Mouse (Mus musculus) right cerebral cortex, postnatal 14 days (tissue): Measurements from ENCODE around the gene Aldh2.
"Not testable (repeated sequence)": the region's sequence is repeated elsewhere in the genome, so short reads cannot be mapped to it uniquely, and the experiment has no call there.

Experiments used
- DNase-seq: peaks from one replicate; pipeline ENCODE4 v3.0.0; 2022

Gene Aldh2

GRCm38 (mm10) chr5:121545793-121546529 lies 47.7 kb downstream of the Aldh2 start, which contains the start of gene Mapkapk5:
Gene Mapkapk5 (minus strand): TSS chr5:121545905.
- peak; percentile 99 for DNase-seq

- DNase-seq, result peak; percentile 43
Measured at GRCm38 (mm10) chr5:121544910-121545792, 48.5 kb downstream of the Aldh2 start, which contains the start of the genes Adam1a and Gm42878. Gene Adam1a (minus strand): TSS chr5:121545482. Gene Gm42878 (minus strand): TSS chr5:121545482.

DNA sequence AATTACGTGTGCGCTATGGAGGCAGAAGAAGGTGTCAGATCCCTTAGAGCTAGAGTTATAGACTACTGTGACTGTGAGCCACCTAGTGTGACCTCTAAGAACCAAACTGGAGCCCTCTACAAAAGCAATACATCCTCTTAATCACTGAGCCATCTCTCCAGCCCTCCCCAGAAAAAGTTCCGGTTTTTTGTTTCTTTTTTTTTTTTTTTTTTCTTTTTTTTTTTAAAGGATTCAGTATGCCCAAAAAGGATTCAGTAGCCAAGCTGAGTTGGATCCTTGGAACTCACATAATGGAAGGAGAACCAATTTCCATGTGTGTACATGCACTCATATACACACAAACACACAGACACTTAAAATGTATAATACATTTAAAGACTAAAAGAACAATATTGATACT lies 50.3 kb downstream of the Aldh2 start:
- DNase-seq, result no peak

DNA sequence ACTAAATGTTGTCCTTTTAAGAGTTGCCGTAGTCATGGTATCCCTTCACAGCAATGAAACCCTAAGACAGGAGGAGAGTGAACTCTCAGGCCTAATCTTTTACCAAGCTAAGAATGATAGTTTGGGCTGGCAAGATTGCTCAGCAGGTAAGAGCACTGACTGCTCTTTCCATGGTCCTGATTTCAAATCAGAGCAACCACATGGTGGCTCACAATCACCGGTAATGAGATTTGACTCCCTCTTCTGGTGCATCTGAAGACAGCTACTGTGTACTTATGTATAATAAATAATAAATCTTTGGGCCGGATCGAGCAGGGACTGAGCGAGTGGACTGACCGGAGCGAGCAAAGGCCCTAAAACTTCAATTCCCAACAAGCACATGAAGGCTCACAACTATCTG lies 52.4 kb downstream of the Aldh2 start:
- DNase-seq, result no peak

- DNase-seq, result no peak
Measured at GRCm38 (mm10) chr5:121540066-121540465, 53.6 kb downstream of the Aldh2 start.

- no peak for DNase-seq
Measured at GRCm38 (mm10) chr5:121537588-121537987, 56.0 kb downstream of the Aldh2 start.

DNA sequence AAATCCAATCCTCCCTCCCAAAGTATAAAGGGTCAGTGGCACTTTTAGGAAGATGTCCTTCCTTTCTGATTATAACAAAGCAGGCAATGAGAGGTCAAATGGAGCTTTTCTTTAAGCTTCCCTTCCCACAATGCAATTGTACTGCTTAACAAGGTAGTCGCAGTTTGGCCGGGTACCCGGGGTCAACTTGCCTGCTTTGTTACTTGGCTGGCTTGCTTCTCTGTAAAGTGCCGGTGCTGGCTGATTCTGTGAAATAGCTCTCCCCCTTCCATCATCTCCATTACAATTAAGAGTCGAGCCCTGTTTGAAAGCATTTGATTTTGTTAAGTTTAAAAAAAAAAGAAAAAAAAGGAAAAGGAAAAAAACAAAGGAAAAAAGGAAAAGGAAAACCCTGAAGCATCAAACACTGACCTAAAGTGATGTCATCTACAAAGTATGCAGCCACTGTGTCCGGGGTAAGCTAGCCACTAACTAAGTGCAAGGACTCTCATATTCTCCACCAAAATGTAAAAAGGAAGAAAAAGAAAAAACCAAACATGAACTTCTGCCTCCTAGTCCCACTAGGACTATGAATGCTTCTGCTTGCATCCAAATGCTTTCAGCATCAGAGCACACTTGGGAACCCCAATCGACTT lies 56.6 kb downstream of the Aldh2 start:
- no peak for DNase-seq

DNA sequence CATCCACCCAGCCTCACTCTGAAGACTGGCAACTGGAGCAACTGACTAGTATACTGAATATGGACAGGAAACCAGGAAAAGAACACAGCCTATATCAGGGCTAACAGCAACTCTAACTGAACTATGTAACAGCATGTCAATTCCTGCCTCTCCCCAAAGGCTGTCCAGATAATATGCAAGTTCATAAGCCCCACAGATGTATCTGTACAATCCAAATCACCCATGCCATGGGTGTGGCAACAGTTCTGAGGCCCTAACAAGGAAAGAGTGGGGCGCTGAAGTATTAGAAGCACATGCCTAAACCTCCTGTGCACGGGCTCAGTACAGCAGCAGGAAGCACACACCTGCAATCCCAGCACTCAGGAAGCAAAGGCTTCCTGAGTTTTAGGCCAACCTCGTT lies 58.5 kb downstream of the Aldh2 start:
- DNase-seq, result no peak

DNA sequence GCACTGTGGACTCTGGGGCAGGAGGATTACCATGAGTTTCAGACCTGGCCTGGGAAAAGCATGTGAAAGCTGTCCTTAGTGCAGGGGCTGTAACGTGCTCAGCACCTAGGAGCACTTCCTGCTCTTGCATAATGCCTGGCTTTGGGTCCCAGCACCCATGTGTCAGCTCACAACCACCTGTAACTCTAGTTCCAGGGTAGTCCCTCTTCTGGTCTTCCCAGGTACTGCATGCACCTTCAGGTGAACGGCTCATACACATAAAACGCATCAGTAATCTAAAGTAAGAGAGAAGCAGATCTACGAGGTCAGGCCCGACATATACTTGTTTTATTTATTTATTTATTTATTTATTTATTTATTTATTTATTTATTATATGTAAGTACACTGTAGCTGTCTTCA lies 59.1 kb downstream of the Aldh2 start:
- DNase-seq, result peak; percentile 14

GRCm38 (mm10) chr5:121526961-121527360 lies 66.7 kb downstream of the Aldh2 start:
- no peak for DNase-seq

- no peak for DNase-seq
Measured at GRCm38 (mm10) chr5:121526526-121526925, 67.1 kb downstream of the Aldh2 start.

- no peak for DNase-seq
Measured at GRCm38 (mm10) chr5:121525774-121526450, 67.7 kb downstream of the Aldh2 start.

- DNase-seq, result not testable (repeated sequence)
Measured at GRCm38 (mm10) chr5:121519758-121520157, 73.9 kb downstream of the Aldh2 start.

DNA sequence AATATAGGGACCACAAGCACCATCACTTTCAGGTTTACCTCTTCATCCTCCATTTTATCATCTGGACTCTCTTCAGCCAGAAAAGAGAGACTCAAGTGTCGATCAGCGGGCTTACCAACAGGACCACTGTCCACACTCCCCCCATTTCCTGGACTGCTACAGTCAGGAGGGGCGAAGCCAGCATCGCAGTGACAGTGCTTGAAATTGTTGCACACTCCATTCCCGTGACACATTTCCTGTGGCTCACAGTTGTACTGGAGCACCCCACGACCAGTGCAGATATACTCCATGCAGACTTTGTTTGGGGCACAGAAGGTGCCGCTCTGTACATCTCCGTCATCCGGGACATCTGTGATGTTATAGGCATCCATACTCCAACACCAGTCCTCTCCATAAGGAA lies 74.6 kb downstream of the Aldh2 start:
- no peak for DNase-seq
